Mouse (Mus musculus): ENCODE measurements around the gene Agpat3. TPM values are rescaled to one million over a fixed set of nuclear protein-coding genes. Genes with fewer than 3 reads are reported as not detected.

The Agpat3 gene
- polyA plus RNA-seq, 1 experiment from 2014 or later: 98.9 TPM

- DNase-seq (ENCODE audit: low read depth, low spot score) (no peak), ATAC-seq (no peak)
- no peaks in the 10 kb centered on the region for H3K27me3 ChIP-seq
- ChIA-PET POLR2A (no interaction called here), CTCF (interaction anchor here (1.0 to 1.2 kb wide), 2 partner anchors 11 to 16 kb away, joined by 3 read pairs; partner anchors contain the start of gene Trappc10)
- no peak for TF ChIP-seq CTCF (IDR thresholded peaks at IDR 0.05)
- in situ Hi-C loops (cut with MboI; ENCODE audit: low pct_unique_long_range_greater_than_20kb): no loop called here
Measured at GRCm38 (mm10) chr10:78227875-78228559, 124.3 kb downstream of the Agpat3 start.

DNA sequence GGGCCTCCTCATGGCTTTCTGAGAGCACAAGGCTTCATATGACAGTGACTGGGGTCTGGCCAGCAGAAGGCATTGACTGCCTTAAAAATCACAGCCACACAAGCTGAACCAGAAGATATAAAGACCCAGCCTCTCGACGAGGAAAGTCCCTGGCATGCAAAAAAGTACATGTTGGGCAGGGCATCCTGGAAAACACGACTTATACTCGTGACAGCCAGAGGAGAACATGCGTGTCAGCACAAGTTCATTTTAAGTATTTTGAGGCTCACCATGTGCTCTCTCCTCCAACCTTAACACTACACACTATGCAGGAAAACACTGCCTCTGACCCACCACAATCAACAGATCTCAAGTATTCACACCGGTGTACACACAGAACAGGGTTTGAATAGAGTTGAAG, 128.2 kb downstream of the Agpat3 start:
- ATAC-seq: no peak
- in situ Hi-C loops (cut with MboI; ENCODE audit: low pct_unique_long_range_greater_than_20kb): no loop called here
- POLR2A ChIA-PET: no interaction called here
- no peaks in the 10 kb centered on the region for H3K27me3 ChIP-seq
- no peak for DNase-seq (ENCODE audit: low read depth, low spot score)
- no peak for TF ChIP-seq CTCF (IDR thresholded peaks at IDR 0.05)
- CTCF ChIA-PET: no interaction called here

GRCm38 (mm10) chr10:78222908-78223307, 129.4 kb downstream of the Agpat3 start:
- TF ChIP-seq CTCF (IDR thresholded peaks at IDR 0.05): no peak
- DNase-seq (ENCODE audit: low read depth, low spot score) (no peak), ATAC-seq (peak; percentile 52)
- in situ Hi-C loops (cut with MboI; ENCODE audit: low pct_unique_long_range_greater_than_20kb): no loop called here
- H3K27me3 ChIP-seq: no peaks in the 10 kb centered on the region
- POLR2A ChIA-PET: interaction anchor here (0.6 to 1.0 kb wide), 2 partner anchors 12 to 204 kb away, joined by 3 to 4 read pairs; no protein-coding TSS in a partner anchor
- CTCF ChIA-PET: interaction anchor here (0.8 to 1.6 kb wide), 7 partner anchors 9 to 28 kb away, joined by 3 to 4 read pairs (median 3); no protein-coding TSS in a partner anchor

- ChIA-PET POLR2A (no interaction called here), CTCF (no interaction called here)
- H3K27me3 ChIP-seq: no peaks in the 10 kb centered on the region
- TF ChIP-seq CTCF (IDR thresholded peaks at IDR 0.05): no peak
- in situ Hi-C loops (cut with MboI; ENCODE audit: low pct_unique_long_range_greater_than_20kb): no loop called here
- ATAC-seq: no peak
- DNase-seq (ENCODE audit: low read depth, low spot score): no peak
Measured at GRCm38 (mm10) chr10:78221315-78221714, 131.0 kb downstream of the Agpat3 start.

DNA sequence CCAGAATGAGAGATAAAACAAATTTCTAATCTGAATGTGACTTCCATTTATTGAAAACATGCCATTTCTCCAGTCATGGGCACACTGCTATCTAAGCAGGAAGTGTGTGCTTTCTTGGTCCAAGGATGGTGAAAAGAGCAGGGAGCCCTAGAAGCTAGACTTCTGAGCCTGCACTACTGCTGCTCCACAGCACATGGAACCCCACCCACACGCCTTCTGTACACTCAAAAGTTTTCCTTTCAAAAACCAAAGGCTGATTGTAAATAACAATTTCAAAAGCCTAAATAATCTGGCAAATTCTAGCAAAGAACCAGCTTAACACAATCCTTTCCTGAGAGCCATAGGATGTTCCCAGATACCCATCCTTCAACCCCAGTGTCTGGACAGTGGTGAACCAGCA, 132.8 kb downstream of the Agpat3 start:
- no peaks in the 10 kb centered on the region for H3K27me3 ChIP-seq
- DNase-seq (ENCODE audit: low read depth, low spot score) (no peak), ATAC-seq (no peak)
- in situ Hi-C loops (cut with MboI; ENCODE audit: low pct_unique_long_range_greater_than_20kb): no loop called here
- POLR2A ChIA-PET: no interaction called here
- CTCF ChIA-PET: interaction anchor here (0.9 to 2.0 kb wide), 3 partner anchors 11 to 173 kb away, joined by 3 to 6 read pairs (median 3); no protein-coding TSS in a partner anchor
- TF ChIP-seq CTCF (IDR thresholded peaks at IDR 0.05): no peak

Other genes with a start within 250 kb of the Agpat3 start
- gene D10Jhu81e, start 182.7 kb downstream of the Agpat3 start, polyA plus RNA-seq (2021): 88.8 TPM
- gene Pwp2, start 167.3 kb downstream of the Agpat3 start, polyA plus RNA-seq (2021): 19.7 TPM
- gene Trappc10, start 107.8 kb downstream of the Agpat3 start, polyA plus RNA-seq (2021): 40.0 TPM
- gene Rrp1, start 60.6 kb upstream of the Agpat3 start, polyA plus RNA-seq (2021): 297 TPM
- 418 TPM for gene Cstb, start 73.2 kb upstream of the Agpat3 start, polyA plus RNA-seq (2021)
- 24.8 TPM for gene Pdxk, start 112.5 kb upstream of the Agpat3 start, polyA plus RNA-seq (2021)
- gene Olfr1358, start 164.9 kb upstream of the Agpat3 start, polyA plus RNA-seq (2021): not detected
- 132 TPM for gene Ilvbl, start 221.9 kb upstream of the Agpat3 start, polyA plus RNA-seq (2021)
- 46.6 TPM for gene Syde1, start 239.5 kb upstream of the Agpat3 start, polyA plus RNA-seq (2021)

Measured in Patski (cell line).